Mouse (Mus musculus): Measurements from ENCODE around the gene Chmp5.

DNA sequence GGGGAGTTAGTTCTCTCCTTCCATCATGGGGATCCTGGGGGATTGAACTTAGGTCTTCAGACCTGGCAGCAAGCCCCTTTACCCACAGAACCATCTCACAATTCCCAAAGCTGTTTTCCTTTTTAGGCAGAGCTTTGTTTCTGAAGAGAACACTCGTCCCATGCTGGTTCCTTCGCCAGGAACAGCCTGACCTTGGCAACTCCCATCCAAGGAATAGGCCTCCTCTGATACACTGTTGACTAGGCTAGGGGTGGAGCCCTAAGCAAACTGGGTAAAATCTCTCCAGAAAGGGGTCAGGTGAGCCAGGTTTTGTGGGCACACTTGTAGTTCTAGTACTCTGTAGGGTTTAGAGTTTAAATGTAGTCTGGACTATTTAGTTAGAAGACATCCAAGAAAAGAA, 48.9 kb upstream of the Chmp5 start:
- TF ChIP-seq CTCF (conservative IDR thresholded peaks at IDR 0.05; ENCODE audit: low read length) (no peak), POU5F1 (IDR thresholded peaks at IDR 0.05; ENCODE audit: borderline replicate concordance, low read length) (no peak), NANOG (IDR thresholded peaks at IDR 0.05; ENCODE audit: borderline replicate concordance, low read length) (no peak)

All from E14TG2a.4 (cell line).